Mouse (Mus musculus) ES-E14 (cell line): Measurements from ENCODE around the gene Hemgn. TPM values are rescaled to one million over a fixed set of nuclear protein-coding genes. Genes with fewer than 3 reads are reported as not detected.
A peak's percentile ranks its signal among the peaks of the same experiment; 100 is the strongest.

ENCODE experiments used
- DNase-seq: peaks from one replicate; pipeline ENCODE4 v3.0.0-alpha.2; 2013; ENCODE audit warnings: low read depth, low spot score
- H3K27ac ChIP-seq: 2 replicates; pipeline ENCODE4 v1.5.1; 2012; ENCODE audit warnings: low read depth, mild to moderate bottlenecking, low read length, moderate library complexity, mixed read lengths; ENCODE audit not compliant: poor library complexity, insufficient read depth, severe bottlenecking
- H3K36me3 ChIP-seq: 2 replicates; pipeline ENCODE4 v1.6.1; 2012; ENCODE audit warnings: mild to moderate bottlenecking, low read length, moderate library complexity, mixed read lengths; ENCODE audit not compliant: control insufficient read depth, poor library complexity, insufficient read depth, severe bottlenecking
- H3K4me1 ChIP-seq, 2 experiments: fragments of 150-350 bp in 1 of 2; sonication (generic) in 1 of 2; 2 replicates each; pipeline ENCODE4 v1.6.1; 2012; ENCODE audit warnings: low read length in 2 of 2, mild to moderate bottlenecking in 1 of 2, mixed read lengths in 1 of 2; ENCODE audit not compliant: control insufficient read depth in 2 of 2, insufficient read depth in 2 of 2, poor library complexity in 1 of 2
- H3K4me3 ChIP-seq, 2 experiments: fragments of 150-350 bp in 1 of 2; sonication (generic) in 1 of 2; 2 replicates each; pipeline ENCODE4 v1.5.1; 2012; ENCODE audit warnings: low read length in 2 of 2, low read depth in 1 of 2, mild to moderate bottlenecking in 1 of 2, mixed read lengths in 1 of 2; ENCODE audit not compliant: insufficient read depth in 1 of 2, poor library complexity in 1 of 2, severe bottlenecking in 1 of 2
- H3K9ac ChIP-seq: 2 replicates; pipeline ENCODE4 v1.6.1; 2012; ENCODE audit warnings: low read depth, mild to moderate bottlenecking, low read length, mixed read lengths; ENCODE audit not compliant: poor library complexity, insufficient read depth, severe bottlenecking
- H3K9me3 ChIP-seq: fragments of 150-350 bp; sonication (generic); 2 replicates; pipeline ENCODE4 v1.6.1; 2012; ENCODE audit warnings: low read depth, mild to moderate bottlenecking, low read length; ENCODE audit not compliant: control insufficient read depth, insufficient read depth
- CHD2 ChIP-seq: IDR thresholded peaks from 2 replicates; pipeline ENCODE4 v1.6.1; 2014; ENCODE audit warnings: mild to moderate bottlenecking, low read depth, low read length, inconsistent platforms
- HCFC1 ChIP-seq: IDR thresholded peaks from 2 replicates; pipeline ENCODE4 v1.6.1; 2012; ENCODE audit warnings: low read length, inconsistent platforms, borderline replicate concordance; ENCODE audit not compliant: insufficient read depth
- MAFK ChIP-seq: IDR thresholded peaks from 2 replicates; pipeline ENCODE4 v1.6.1; 2014; ENCODE audit warnings: mild to moderate bottlenecking, low read depth, low read length, inconsistent platforms; ENCODE audit not compliant: insufficient read depth
- ZC3H11A ChIP-seq: IDR thresholded peaks from 2 replicates; pipeline ENCODE4 v1.6.1; 2012; ENCODE audit warnings: low read depth, mild to moderate bottlenecking, inconsistent platforms, low read length, borderline replicate concordance
- ZNF384 ChIP-seq: IDR thresholded peaks from 2 replicates; pipeline ENCODE4 v1.6.1; 2012; ENCODE audit warnings: low read depth, low read length, inconsistent platforms
- in situ Hi-C, 2 experiments: fragments of 600-800 bp; cut with MboI; formaldehyde crosslinking; loops; one replicate each; pipeline ENCODE4 v1.15.1; 2025; ENCODE audit warnings: low sequenced_read_pairs in 2 of 2, inconsistent platforms in 1 of 2; ENCODE audit not compliant: unreplicated experiment in 2 of 2
- total RNA-seq: library from RNA; depleted of rRNA; stranded (reverse); fragments of 300-350 nt; gene quantifications from 2 replicates; pipeline ENCODE4 v1.2.3, GENCODE M21; 2012

Gene Hemgn
- total RNA-seq, 1 experiment: not detected

- no peak for TF ChIP-seq MAFK
- TF ChIP-seq ZNF384: no peak
- TF ChIP-seq CHD2: no peak
- no peak for TF ChIP-seq ZC3H11A
- TF ChIP-seq HCFC1: no peak
- no peaks in the 10 kb centered on the region for H3K9me3 ChIP-seq
- DNase-seq: no peak
- H3K36me3 ChIP-seq: no peaks in the 10 kb centered on the region
- in situ Hi-C loops: no loop called here
- H3K4me3 ChIP-seq: no peak overlapping the region
- peaks cover 2 to 6% of the 10 kb centered on the region in 2 experiments; a peak in 3 of 4 replicates for H3K4me1 ChIP-seq
- H3K27ac ChIP-seq: no peak overlapping the region
- H3K9ac ChIP-seq: no peak overlapping the region
Measured at GRCm38 (mm10) chr4:46447461-46447860, 34.2 kb upstream of the Hemgn start.

GRCm38 (mm10) chr4:46445237-46445945 is 32.1 kb upstream of the Hemgn start:
- no peak overlapping the region for H3K27ac ChIP-seq
- peaks cover 2 to 6% of the 10 kb centered on the region in 2 experiments; a peak in 3 of 4 replicates for H3K4me1 ChIP-seq
- TF ChIP-seq HCFC1 (no peak), ZNF384 (no peak), ZC3H11A (no peak), MAFK (no peak), CHD2 (no peak)
- no peak for DNase-seq
- no peaks in the 10 kb centered on the region for H3K9me3 ChIP-seq
- in situ Hi-C loops: no loop called here
- H3K4me3 ChIP-seq: peak overlapping the region; percentile 45 to 58
- peak overlapping the region; percentile 60 for H3K9ac ChIP-seq
- no peaks in the 10 kb centered on the region for H3K36me3 ChIP-seq

- TF ChIP-seq HCFC1 (no peak), ZC3H11A (no peak), ZNF384 (no peak)
- H3K4me3 ChIP-seq: no peak overlapping the region
- no peak for DNase-seq
- no peak overlapping the region for H3K9ac ChIP-seq
- H3K9me3 ChIP-seq: no peaks in the 10 kb centered on the region
- H3K4me1 ChIP-seq: no peaks in the 10 kb centered on the region
- in situ Hi-C loops: no loop called here
- no peak overlapping the region for H3K27ac ChIP-seq
- H3K36me3 ChIP-seq: no peaks in the 10 kb centered on the region
Measured at GRCm38 (mm10) chr4:46442501-46442900, 29.2 kb upstream of the Hemgn start.

GRCm38 (mm10) chr4:46432339-46433036 is 19.2 kb upstream of the Hemgn start:
- H3K4me3 ChIP-seq: no peak overlapping the region
- in situ Hi-C loops: no loop called here
- no peak for DNase-seq
- H3K9ac ChIP-seq: no peak overlapping the region
- no peaks in the 10 kb centered on the region for H3K36me3 ChIP-seq
- no peak for TF ChIP-seq ZNF384
- no peak for TF ChIP-seq MAFK
- TF ChIP-seq ZC3H11A: no peak
- no peak for TF ChIP-seq HCFC1
- no peak for TF ChIP-seq CHD2
- H3K4me1 ChIP-seq: no peaks in the 10 kb centered on the region
- no peak overlapping the region for H3K27ac ChIP-seq
- H3K9me3 ChIP-seq: no peaks in the 10 kb centered on the region
